ENCODE assay signal across 11 mouse cellular contexts in genomic region chr1:43501920-43502791, GRCm38 (mm10). TPM values are rescaled to one million over a fixed set of nuclear protein-coding genes. Genes with fewer than 3 reads are reported as not detected.
DNase-seq lines count a peak whose midpoint lies in the region; TF ChIP-seq lines count a peak whose summit lies in the region.
"Had no signal": no experiment of that assay in that cellular context is flagged by ENCODE, and none has a peak within 500 bp of the region (broad histone marks: within the 10 kb centered on the region; RNA-seq: fewer than 3 reads in every experiment).

No protein-coding gene starts in this region.

- no peaks in the 10 kb centered on the region for H3K27me3 ChIP-seq in thymus, adult 2 months (ENCODE audit: control insufficient read depth, insufficient read depth, low read length)
- no peaks in the 10 kb centered on the region for H3K27me3 ChIP-seq in limb, embryonic 10.5 days (ENCODE audit: low read depth, poor library complexity, severe bottlenecking)
- H3K27me3 ChIP-seq: intestine, embryonic 15.5 days; lung, embryonic 15.5 days had no signal

- intact Hi-C loops in left cerebral cortex, adult 2 months (cut with DNase I) = loop anchor here (2.0 kb wide), 1 partner anchor 33 kb away; no protein-coding TSS in a partner anchor
- intact Hi-C loops in gastrocnemius, postnatal 36 days (cut with DNase I) = no loop called here

- no peak overlapping the region for H3K4me3 ChIP-seq in thymus, adult 2 months (ENCODE audit: control insufficient read depth, insufficient read depth, low read length)
- no peak overlapping the region for H3K4me3 ChIP-seq in left cerebral cortex, adult 2 months
- H3K4me3 ChIP-seq in limb, embryonic 10.5 days = no peak overlapping the region
- H3K4me3 ChIP-seq: intestine, embryonic 15.5 days; lung, embryonic 15.5 days had no signal

- no peak for TF ChIP-seq CTCF in thymus, adult 2 months (IDR thresholded peaks at IDR 0.05; ENCODE audit: borderline replicate concordance, control insufficient read depth, extremely low read depth, insufficient read depth, low read length, poor library complexity)
- no peak for TF ChIP-seq CTCF in left cerebral cortex, adult 2 months (IDR thresholded peaks at IDR 0.05)

- H3K4me1 ChIP-seq in thymus, adult 2 months (replicated peaks; ENCODE audit: control insufficient read depth, insufficient read depth, low read length) = peaks cover 43% of the 10 kb centered on the region
- peaks cover 25% of the 10 kb centered on the region for H3K4me1 ChIP-seq in limb, embryonic 10.5 days

- H3K27ac ChIP-seq in thymus, adult 2 months (ENCODE audit: control insufficient read depth, insufficient read depth, low read length) = peak overlapping the region; percentile 53
- H3K27ac ChIP-seq in left cerebral cortex, adult 2 months = peak overlapping the region; percentile 63
- no peak overlapping the region for H3K27ac ChIP-seq in limb, embryonic 10.5 days
- H3K27ac ChIP-seq: intestine, embryonic 15.5 days; lung, embryonic 15.5 days had no signal

- no peaks in the 10 kb centered on the region for H3K9me3 ChIP-seq in limb, embryonic 10.5 days (replicated peaks)
- H3K9me3 ChIP-seq: intestine, embryonic 15.5 days; lung, embryonic 15.5 days had no signal

- 58% methylated on average over 10 of the region's 10 CpGs for WGBS in thymus, adult 2 months
- 76% methylated on average over 10 of the region's 10 CpGs for WGBS in limb, embryonic 10.5 days

- no peak for TF ChIP-seq POLR2A in thymus, adult 2 months (IDR thresholded peaks at IDR 0.05; ENCODE audit: control insufficient read depth, extremely low read depth, insufficient read depth, low read length, poor library complexity)

- no peaks in the 10 kb centered on the region for H3K36me3 ChIP-seq in thymus, adult 2 months (ENCODE audit: control insufficient read depth, insufficient read depth, low read length)
- H3K36me3 ChIP-seq in limb, embryonic 10.5 days = no peaks in the 10 kb centered on the region
- H3K36me3 ChIP-seq: intestine, embryonic 15.5 days; lung, embryonic 15.5 days had no signal

- peak; percentile 38 to 79 for DNase-seq in frontal cortex, postnatal 36 days (ENCODE audit: low spot score in 2 of 2)
- no peak for DNase-seq in frontal cortex, postnatal 25 days (ENCODE audit: low spot score in 2 of 2)
- DNase-seq in thymus, adult 2 months = no peak
- DNase-seq in thymus, adult 18-20 months = no peak
- peak; percentile 15 to 28 for DNase-seq in left cerebral cortex, adult 2 months (ENCODE audit: extremely low spot score in 1 of 2, low spot score in 2 of 2)
- no peak for DNase-seq in limb, embryonic 10.5 days (ENCODE audit: low spot score)
- DNase-seq in gastrocnemius, postnatal 10 days = no peak
- DNase-seq in gastrocnemius, postnatal 36 days = no peak
- DNase-seq: cerebellum, adult 2 months had no signal

RNA-seq across cellular contexts. Expression of gene Nck2, which starts 57.8 kb away (rescaled TPM):
- polyA plus RNA-seq in thymus, adult 2 months (2012; rRNA removed) = 106 and 122 TPM in 2 replicates
- total RNA-seq in left cerebral cortex, adult 2 months (2021) = 10 to 100 TPM; 38.3 to 38.7 TPM
- polyA plus RNA-seq in limb, embryonic 10.5 days (2016; fragmentation: Nextera tagmentation; extraction: Ambion mirVana) = 46.5 and 51.5 TPM in 2 replicates
- total RNA-seq in gastrocnemius, postnatal 10 days (2021) = 10 to 100 TPM; 30.2 to 38.0 TPM
- 10 to 100 TPM; 16.9 to 18.0 TPM for total RNA-seq in gastrocnemius, postnatal 36 days (2021)

Comparison
In these comparisons a context has a peak if more than half of its experiments do, and no peak if none do; other contexts are left out.
1. DNase-seq: peak in frontal cortex, postnatal 36 days (2 of 2) and left cerebral cortex, adult 2 months (2 of 2); none in frontal cortex, postnatal 25 days (0 of 2), thymus, adult 2 months (single experiment), thymus, adult 18-20 months (0 of 2), limb, embryonic 10.5 days (single experiment), gastrocnemius, postnatal 10 days (single experiment) and gastrocnemius, postnatal 36 days (0 of 2).